Mouse (Mus musculus) brain, embryonic 18.5 days (tissue): ENCODE results near the gene Sar1a.

Experiments
- DNase-seq: peaks from one replicate; pipeline ENCODE4 v3.0.0-alpha.2; 2012; ENCODE audit warnings: low read depth, low spot score

The Sar1a gene

GRCm38 (mm10) chr10:61679545-61679944 is 554 bp upstream of the Sar1a start:
- no peak for DNase-seq

GRCm38 (mm10) chr10:61689405-61689804 is 9.3 kb downstream of the Sar1a start:
- no peak for DNase-seq

DNA sequence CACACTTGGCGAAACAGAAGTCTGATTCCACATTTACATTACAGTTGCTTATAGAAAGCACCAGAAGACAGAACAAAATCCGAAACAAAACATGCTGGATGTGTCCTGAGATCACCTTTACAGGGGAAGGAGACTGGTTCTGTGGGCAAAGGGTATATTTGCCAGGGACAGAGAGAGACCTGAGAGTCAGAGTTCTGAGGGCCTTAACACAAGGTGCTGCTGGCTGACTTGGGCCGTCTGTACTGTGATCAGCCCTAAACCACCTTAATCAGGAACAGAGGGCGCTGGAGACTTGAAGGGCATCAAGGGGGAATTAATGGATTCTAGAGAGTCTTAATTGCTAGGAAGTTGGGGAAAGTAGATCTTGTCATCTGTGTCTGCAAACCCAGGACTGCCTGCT is 13.5 kb downstream of the Sar1a start:
- DNase-seq = no peak

GRCm38 (mm10) chr10:61694870-61695670 is 15.0 kb downstream of the Sar1a start, which contains the start of gene Tysnd1:
TSS of gene Tysnd1 (plus strand) at chr10:61695514.
- peak; percentile 96 for DNase-seq

- DNase-seq = no peak
Measured at GRCm38 (mm10) chr10:61695703-61696559, 15.8 kb downstream of the Sar1a start.

GRCm38 (mm10) chr10:61696560-61696823 is 16.4 kb downstream of the Sar1a start:
- DNase-seq = no peak

DNA sequence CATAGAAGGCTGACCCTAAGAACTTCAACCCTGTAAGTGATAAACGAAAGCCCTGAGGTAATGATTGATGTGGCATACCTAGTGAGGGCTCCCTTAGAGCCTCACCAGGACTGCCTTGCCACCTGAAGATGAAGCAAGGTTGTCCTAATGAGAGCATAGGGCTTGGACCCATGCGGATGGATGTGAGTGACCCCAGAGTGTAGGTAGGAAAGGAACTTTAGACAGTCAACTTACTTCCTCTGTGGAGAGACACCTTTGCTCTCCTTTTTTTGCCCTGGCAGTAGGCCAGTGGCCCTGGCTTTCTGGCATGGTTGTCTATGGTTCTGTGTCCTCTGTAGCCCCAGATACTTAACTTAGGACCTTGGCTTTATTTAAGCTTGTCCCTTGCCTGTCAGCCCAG is 16.9 kb downstream of the Sar1a start:
- DNase-seq = no peak

DNA sequence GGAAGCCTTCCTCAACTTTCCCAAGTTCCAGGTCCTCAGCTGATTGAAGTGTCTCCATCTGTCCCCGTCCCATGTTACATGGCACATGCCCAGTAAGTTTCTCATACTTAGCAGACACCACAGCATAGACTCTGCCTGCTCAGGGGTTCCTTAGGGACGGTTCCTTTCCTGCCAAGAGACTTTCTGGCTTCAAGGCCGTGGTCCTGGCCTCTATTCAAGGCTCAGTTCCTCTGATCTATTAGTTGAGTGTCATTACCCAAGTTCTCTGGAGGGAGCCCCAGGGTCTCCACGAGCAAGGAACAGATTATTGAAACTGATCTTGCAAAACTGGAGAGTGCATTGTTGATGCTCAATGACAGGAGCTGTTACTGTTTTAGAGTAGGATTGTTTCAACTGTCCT is 24.6 kb downstream of the Sar1a start:
- DNase-seq = no peak

GRCm38 (mm10) chr10:61706412-61707375 is 26.6 kb downstream of the Sar1a start:
- DNase-seq = no peak

- no peak for DNase-seq
Measured at GRCm38 (mm10) chr10:61713601-61714000, 33.5 kb downstream of the Sar1a start.

- DNase-seq = no peak
Measured at GRCm38 (mm10) chr10:61714146-61714545, 34.0 kb downstream of the Sar1a start.

DNA sequence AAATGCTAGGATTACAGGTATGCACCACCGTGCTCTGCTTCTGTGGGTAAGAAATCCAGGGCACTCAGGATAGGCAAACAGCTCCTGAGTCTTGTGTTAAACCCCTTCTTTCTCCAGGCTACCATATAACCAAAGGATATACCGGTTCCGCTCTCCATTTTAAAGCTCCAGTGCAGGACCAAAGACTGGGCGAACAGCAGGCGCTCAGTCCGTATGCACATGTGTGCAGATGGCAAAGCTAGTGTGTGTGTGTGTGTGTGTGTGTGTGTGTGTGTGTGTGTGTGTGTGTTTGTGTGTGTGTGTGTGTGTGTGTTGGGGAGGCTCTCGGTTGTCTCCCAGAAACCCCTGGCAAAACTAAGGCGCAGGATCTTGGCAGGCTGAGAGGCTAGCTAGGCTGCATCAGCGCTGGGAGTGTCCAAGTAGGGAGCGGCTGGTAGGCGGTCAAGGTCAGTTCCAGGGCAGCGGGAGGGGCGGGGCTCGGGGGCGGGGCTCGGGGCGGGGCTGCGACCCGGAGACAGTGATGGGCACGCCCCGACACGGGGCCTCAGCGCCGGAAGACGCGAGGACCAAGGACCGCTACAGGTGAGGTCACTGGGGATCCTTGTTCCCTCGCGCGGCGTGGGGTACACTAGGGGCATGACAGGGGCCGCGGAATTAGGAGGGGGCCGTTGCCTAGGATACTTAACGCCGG is 34.8 kb downstream of the Sar1a start, which contains the start of gene Aifm2:
Gene Aifm2, plus strand, starts transcription at position 493 of the 691 bp plus-strand sequence.
- DNase-seq = no peak

DNA sequence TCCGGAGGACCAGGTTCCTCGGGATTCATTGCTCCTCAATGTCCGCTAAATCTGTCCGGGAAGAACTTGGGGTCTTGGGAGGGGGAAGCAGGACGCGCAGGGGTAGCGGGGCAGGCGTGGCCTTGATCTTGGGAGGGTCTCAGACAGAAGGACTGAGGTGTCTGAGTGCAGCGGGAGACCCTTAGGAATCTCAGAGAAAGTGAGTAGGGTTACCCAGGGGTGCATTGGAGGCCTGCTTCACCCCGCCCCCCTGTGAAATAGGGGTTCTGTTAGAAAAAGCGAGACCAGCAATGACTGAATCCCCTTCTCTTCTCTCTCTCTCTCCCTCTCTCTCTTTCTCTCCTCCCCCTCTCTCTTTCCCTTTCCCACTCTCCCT is 35.4 kb downstream of the Sar1a start:
- DNase-seq = no peak

DNA sequence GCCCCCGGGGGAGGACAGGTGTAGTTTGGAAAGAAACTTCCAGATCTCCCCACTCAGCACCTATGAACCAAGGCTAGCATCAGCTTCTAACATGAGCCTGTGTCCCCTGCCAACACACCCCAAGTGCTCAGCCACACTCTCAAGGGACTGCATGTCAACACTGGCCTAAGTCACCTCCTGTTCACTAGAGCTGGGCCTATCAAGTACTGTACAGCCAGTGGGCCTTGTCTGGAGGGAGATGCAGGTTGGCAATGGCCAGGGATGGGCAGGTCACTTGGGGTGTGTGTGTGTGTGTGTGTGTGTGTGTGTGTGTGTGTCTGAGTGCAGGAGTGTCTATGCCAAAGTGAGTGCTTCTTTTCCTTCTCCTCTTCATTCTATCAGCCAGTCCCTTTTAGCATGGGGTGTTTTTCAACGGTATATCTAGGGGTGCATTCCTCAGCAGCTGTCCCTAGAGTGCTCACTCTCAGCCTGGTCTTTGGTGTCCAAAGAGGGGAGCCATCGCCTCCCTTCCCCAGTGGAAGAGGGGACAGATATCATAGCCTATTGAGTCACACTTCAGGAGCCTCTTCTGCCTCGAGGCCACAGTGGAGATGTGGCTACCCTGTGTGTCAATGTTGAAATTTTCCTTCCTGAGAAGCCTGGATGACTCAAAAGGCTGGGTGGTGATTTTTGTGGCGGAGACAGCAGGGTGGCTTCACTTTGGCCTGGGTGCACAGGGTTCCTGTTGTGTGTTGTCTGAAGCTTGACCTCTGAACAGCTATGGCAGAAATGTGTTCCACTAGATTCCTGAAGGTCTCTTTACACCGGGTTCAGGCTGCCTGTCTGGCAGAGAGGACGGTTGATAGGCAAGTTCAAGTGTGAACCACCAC is 36.1 kb downstream of the Sar1a start:
- DNase-seq = no peak

DNA sequence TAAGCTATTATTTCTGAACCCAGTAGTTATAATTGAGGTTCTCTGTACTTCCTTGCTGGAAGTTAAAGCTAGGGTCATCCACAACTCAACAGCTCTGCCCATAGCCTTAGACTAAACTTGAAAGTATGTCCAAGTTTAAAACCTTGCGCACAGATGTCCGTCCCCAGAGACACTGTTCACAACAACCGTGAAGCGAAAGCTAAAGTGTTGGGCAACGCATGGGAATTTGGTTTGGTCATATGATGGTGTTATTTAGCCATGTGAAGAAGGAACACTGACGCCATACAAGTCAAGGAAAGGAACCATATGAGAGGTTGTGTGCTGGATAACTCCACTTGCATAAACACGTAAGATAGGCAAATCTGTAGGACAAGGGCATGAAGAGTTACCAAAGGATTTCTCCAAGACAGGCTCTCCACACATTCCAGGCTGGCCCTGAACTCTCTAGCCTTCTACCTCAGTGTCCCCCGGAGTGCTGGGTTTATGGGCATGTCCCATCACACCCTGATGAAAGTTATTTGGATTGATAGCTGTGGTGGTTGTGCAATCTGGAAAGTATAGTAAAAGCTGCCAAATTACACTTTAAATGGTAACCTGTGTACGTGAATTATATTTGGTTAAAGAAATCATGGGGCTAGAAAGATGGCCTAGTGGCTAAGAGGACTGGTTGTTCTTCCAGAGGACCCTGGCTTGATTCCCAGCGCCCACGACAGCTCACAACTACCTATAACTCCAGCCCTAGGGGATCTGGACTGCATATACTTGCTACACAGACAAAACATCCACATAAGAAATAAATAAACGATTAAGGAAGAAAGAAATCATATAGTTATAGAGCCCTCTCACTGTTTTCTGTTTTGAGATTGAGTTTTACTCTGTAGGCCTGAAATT is 37.6 kb downstream of the Sar1a start:
- no peak for DNase-seq

DNA sequence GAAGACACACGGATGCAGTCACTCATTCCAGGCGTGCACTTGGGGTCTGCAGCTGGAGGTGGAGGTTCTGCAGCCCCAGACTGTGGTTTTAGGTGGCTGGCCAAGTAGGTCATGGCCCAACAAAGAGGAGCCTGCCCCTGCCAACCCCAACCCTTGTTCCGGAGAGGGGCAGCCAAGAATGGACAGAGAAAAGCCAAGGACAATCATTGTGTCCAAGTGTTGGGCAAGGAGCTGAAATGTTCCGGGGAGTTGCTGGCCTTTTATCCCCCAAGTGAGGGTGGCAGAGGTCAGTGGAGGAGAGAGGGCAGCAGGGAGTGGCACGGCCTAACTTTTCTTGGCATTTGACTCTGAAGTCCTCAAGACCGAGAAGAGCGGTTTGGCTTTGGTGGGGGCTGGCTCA is 40.2 kb downstream of the Sar1a start:
- no peak for DNase-seq

GRCm38 (mm10) chr10:61722215-61722614 is 42.1 kb downstream of the Sar1a start:
- no peak for DNase-seq

GRCm38 (mm10) chr10:61723271-61723670 is 43.2 kb downstream of the Sar1a start:
- DNase-seq = no peak

DNA sequence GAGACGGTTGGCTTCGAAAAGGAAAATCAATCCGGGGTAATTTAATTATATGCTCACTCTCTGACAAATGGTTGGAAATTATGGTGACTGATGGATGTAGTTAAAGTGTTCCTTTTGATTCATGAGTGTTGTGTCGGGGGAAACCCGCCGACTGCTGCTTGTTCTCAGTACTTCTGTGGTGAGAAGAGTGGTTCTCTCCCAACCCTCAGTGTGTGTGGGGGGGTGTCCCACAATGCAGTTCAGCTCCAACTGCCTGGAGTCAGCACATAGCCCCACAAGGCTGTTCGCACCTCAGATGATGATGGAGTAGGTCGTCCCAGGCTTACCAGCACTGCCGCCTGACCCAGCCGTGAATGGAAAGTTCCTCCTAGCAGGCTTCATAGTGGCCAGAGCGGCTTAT is 49.1 kb downstream of the Sar1a start:
- DNase-seq = no peak
